Mouse (Mus musculus) gastrocnemius, adult 8-10 months (tissue): Measurements from ENCODE around the gene Fcrlb. TPM values are rescaled to one million over a fixed set of nuclear protein-coding genes. Genes with fewer than 3 reads are reported as not detected.
A peak's percentile ranks its signal among the peaks of the same experiment; 100 is the strongest.

Experiments used
- DNase-seq, 2 experiments: peaks; one replicate each; pipeline ENCODE4 v3.0.0; 2022; ENCODE audit warnings: low spot score in 2 of 2
- total RNA-seq, 4 experiments: library from RNA; stranded (reverse); gene quantifications; 2 replicates each; pipeline ENCODE4 v1.2.4; 2022

The Fcrlb gene
- total RNA-seq, 4 experiments from 2014 or later = not detected

GRCm38 (mm10) chr1:170871402-170871801, 41.3 kb downstream of the Fcrlb start:
- DNase-seq = no peak

GRCm38 (mm10) chr1:170868905-170869283, 43.8 kb downstream of the Fcrlb start:
- DNase-seq = no peak

- DNase-seq = peak; percentile 24 to 41
Measured at GRCm38 (mm10) chr1:170868107-170868904, 44.4 kb downstream of the Fcrlb start.

GRCm38 (mm10) chr1:170867691-170868105, 45.0 kb downstream of the Fcrlb start, which contains the start of gene Atf6:
TSS of gene Atf6 (minus strand) at chr1:170867771.
- DNase-seq = peak; percentile 92 to 93

- DNase-seq = no peak
Measured at GRCm38 (mm10) chr1:170866992-170867690, 45.6 kb downstream of the Fcrlb start.

GRCm38 (mm10) chr1:170865406-170865805, 47.3 kb downstream of the Fcrlb start:
- no peak for DNase-seq

- DNase-seq = no peak
Measured at GRCm38 (mm10) chr1:170864754-170865153, 48.0 kb downstream of the Fcrlb start.

- DNase-seq = no peak
Measured at GRCm38 (mm10) chr1:170864234-170864633, 48.5 kb downstream of the Fcrlb start.

GRCm38 (mm10) chr1:170863033-170863432, 49.7 kb downstream of the Fcrlb start:
- no peak for DNase-seq

GRCm38 (mm10) chr1:170862435-170862717, 50.4 kb downstream of the Fcrlb start:
- DNase-seq = no peak

GRCm38 (mm10) chr1:170861671-170862434, 50.9 kb downstream of the Fcrlb start:
- DNase-seq = no peak

- DNase-seq = no peak
Measured at GRCm38 (mm10) chr1:170858872-170859271, 53.9 kb downstream of the Fcrlb start.

- no peak for DNase-seq
Measured at GRCm38 (mm10) chr1:170857369-170857768, 55.4 kb downstream of the Fcrlb start.

Other genes with a start within 250 kb of the Fcrlb start
- 10 to 100 TPM; 16.5 to 20.3 (median 18.0) TPM for gene Atf6, start 45.2 kb downstream of the Fcrlb start, total RNA-seq
- under 1 TPM in 2 of 4 experiments, not detected in 2; 0.41 to 0.61 TPM for gene Gm26620, start 27.9 kb downstream of the Fcrlb start, total RNA-seq
- 1 to 10 TPM; 6.4 to 7.9 (median 6.8) TPM for gene Dusp12, start 27.4 kb downstream of the Fcrlb start, total RNA-seq
- not detected for gene Fcrla, start 14.6 kb upstream of the Fcrlb start, total RNA-seq
- 1 to 10 TPM in 3 of 4 experiments, under 1 TPM in 1; 0.94 to 2.2 (median 1.4) TPM for gene Fcgr2b, start 63.6 kb upstream of the Fcrlb start, total RNA-seq
- not detected for gene Fcgr4, start 106.0 kb upstream of the Fcrlb start, total RNA-seq
- gene Fcgr3, start 152.0 kb upstream of the Fcrlb start, total RNA-seq = 1 to 10 TPM in 3 of 4 experiments, under 1 TPM in 1; 0.73 to 1.8 (median 1.4) TPM
- gene Cfap126, start 201.0 kb upstream of the Fcrlb start, total RNA-seq = 1 to 10 TPM in 3 of 4 experiments, under 1 TPM in 1; 0.56 to 1.3 (median 1.2) TPM
- 100 to 1,000 TPM; 597 to 760 (median 703) TPM for gene Sdhc, start 237.7 kb upstream of the Fcrlb start, total RNA-seq
- gene Mpz, start 237.8 kb upstream of the Fcrlb start, total RNA-seq = 10 to 100 TPM in 3 of 4 experiments, 1 to 10 TPM in 1; 5.2 to 26.1 (median 16.9) TPM